Mouse (Mus musculus) midbrain, embryonic 11.5 days (tissue): ENCODE measurements around the gene C8b. TPM values are rescaled to one million over a fixed set of nuclear protein-coding genes. Genes with fewer than 3 reads are reported as not detected.

Experiments
- ATAC-seq: fragments of 200-750 bp; cut with Nextera tagmentation; 2 replicates; pipeline ENCODE4 v1.8.0; 2017; ENCODE audit warnings: moderate TSS enrichment, moderate library complexity; ENCODE audit not compliant: low FRiP score
- DNase-seq: peaks from one replicate; pipeline ENCODE4 v3.0.0; 2015; ENCODE audit warnings: low spot score; ENCODE audit errors: missing footprints
- H3K27ac ChIP-seq: fragments of 300-500 bp; sonication (generic); 2 replicates; pipeline ENCODE4 v1.5.1; 2014; ENCODE audit warnings: low read depth, low read length
- H3K27me3 ChIP-seq: fragments of 300-500 bp; sonication (generic); 2 replicates; pipeline ENCODE4 v1.6.1; 2014; ENCODE audit warnings: mild to moderate bottlenecking, low read length, moderate library complexity, mixed read lengths; ENCODE audit not compliant: control insufficient read depth, insufficient read depth
- H3K36me3 ChIP-seq: fragments of 300-500 bp; sonication (generic); 2 replicates; pipeline ENCODE4 v1.6.1; 2014; ENCODE audit warnings: mild to moderate bottlenecking, low read length, moderate library complexity, mixed read lengths; ENCODE audit not compliant: control insufficient read depth, insufficient read depth
- H3K4me1 ChIP-seq: fragments of 300-500 bp; sonication (generic); 2 replicates; pipeline ENCODE4 v1.6.1; 2014; ENCODE audit warnings: low read length; ENCODE audit not compliant: control insufficient read depth, insufficient read depth
- H3K4me2 ChIP-seq: fragments of 300-500 bp; sonication (generic); 2 replicates; pipeline ENCODE4 v1.6.1; 2014; ENCODE audit warnings: mild to moderate bottlenecking, moderate library complexity
- H3K4me3 ChIP-seq: fragments of 300-500 bp; sonication (generic); 2 replicates; pipeline ENCODE4 v1.5.1; 2014; ENCODE audit warnings: low read depth, low read length
- H3K9ac ChIP-seq: fragments of 300-500 bp; sonication (generic); 2 replicates; pipeline ENCODE4 v1.6.1; 2014; ENCODE audit warnings: low read length
- H3K9me3 ChIP-seq: fragments of 300-500 bp; sonication (generic); 2 replicates; pipeline ENCODE4 v1.6.1; 2016; ENCODE audit warnings: low read length; ENCODE audit not compliant: control insufficient read depth
- WGBS: fragments of 180-500 bp; shearing (Covaris S2); extraction: QIAGEN DNeasy Blood & Tissue Kit; methylation state at CpG from one replicate; pipeline ENCODE4 v1.1.7; 2014; 5-methylcytosine and 5-hydroxymethylcytosine counted together
- polyA plus RNA-seq: library from polyadenylated mRNA; unstranded; fragments of >200 nt; fragmentation: Nextera tagmentation; extraction: Ambion mirVana; gene quantifications from 2 replicates; pipeline ENCODE4 v1.2.1, GENCODE M21; 2014

The C8b gene
- polyA plus RNA-seq = not detected in 2 replicates

- no peak within 1 kb of the TSS for H3K4me3 ChIP-seq
- H3K4me2 ChIP-seq = no peak within 1 kb of the TSS
- 98% methylated on average over 8 of the region's 8 CpGs for WGBS
- H3K27me3 ChIP-seq = no peaks in the 10 kb centered on the region
- DNase-seq (peak; percentile 35), ATAC-seq (no peak)
- no peaks in the 10 kb centered on the region for H3K36me3 ChIP-seq
- no peak within 1 kb of the TSS for H3K27ac ChIP-seq
- no peak within 1 kb of the TSS for H3K9ac ChIP-seq
- peaks cover 4% of the 10 kb centered on the region; the same call in 1 of the 2 replicates for H3K4me1 ChIP-seq
- no peaks in the 10 kb centered on the region for H3K9me3 ChIP-seq
These were observed at the start of gene C8b for GRCm38 (mm10) chr4:104766065-104766464. TSS of gene C8b (plus strand) at chr4:104766317.

GRCm38 (mm10) chr4:104716506-104716905 is 49.6 kb upstream of the C8b start:
- Histone ChIP-seq H3K27ac (no peak overlapping the region), H3K9ac (no peak overlapping the region), H3K4me1 (peaks cover 10% of the 10 kb centered on the region; the same call in 1 of the 2 replicates), H3K4me2 (no peak overlapping the region), H3K27me3 (no peaks in the 10 kb centered on the region; the same call in 1 of the 2 replicates), H3K36me3 (no peaks in the 10 kb centered on the region), H3K4me3 (no peak overlapping the region), H3K9me3 (no peaks in the 10 kb centered on the region)
- no peak for ATAC-seq
- DNase-seq = no peak
- WGBS = 74% methylated on average over 1 of the region's 1 CpGs

- Histone ChIP-seq H3K4me1 (peaks cover 10% of the 10 kb centered on the region; the same call in 1 of the 2 replicates), H3K27me3 (no peaks in the 10 kb centered on the region; the same call in 1 of the 2 replicates), H3K36me3 (no peaks in the 10 kb centered on the region), H3K27ac (0 out of 2 replicates have a peak overlapping the region, but pooled peaks have one; percentile 25), H3K9ac (no peak overlapping the region), H3K4me3 (no peak overlapping the region), H3K9me3 (no peaks in the 10 kb centered on the region), H3K4me2 (no peak overlapping the region)
- 50% methylated on average over 13 of the region's 13 CpGs for WGBS
- ATAC-seq (peak; percentile 70), DNase-seq (no peak)
These were observed 46.9 kb upstream of the C8b start for GRCm38 (mm10) chr4:104718973-104719795.

- DNase-seq (peak; percentile 64), ATAC-seq (no peak)
- no peak overlapping the region for H3K9ac ChIP-seq
- H3K36me3 ChIP-seq = no peaks in the 10 kb centered on the region
- H3K4me2 ChIP-seq = no peak overlapping the region
- H3K9me3 ChIP-seq = no peaks in the 10 kb centered on the region
- no peak overlapping the region for H3K4me3 ChIP-seq
- 86% methylated on average over 6 of the region's 6 CpGs for WGBS
- no peaks in the 10 kb centered on the region; the same call in 1 of the 2 replicates for H3K27me3 ChIP-seq
- H3K27ac ChIP-seq = no peak overlapping the region
- peaks cover 10% of the 10 kb centered on the region; the same call in 1 of the 2 replicates for H3K4me1 ChIP-seq
These were observed 42.5 kb upstream of the C8b start for GRCm38 (mm10) chr4:104723527-104724045.

- Histone ChIP-seq H3K27ac (no peak overlapping the region), H3K9ac (no peak overlapping the region), H3K4me2 (no peak overlapping the region), H3K4me1 (peaks cover 6% of the 10 kb centered on the region; the same call in 1 of the 2 replicates), H3K9me3 (no peaks in the 10 kb centered on the region), H3K36me3 (no peaks in the 10 kb centered on the region), H3K27me3 (no peaks in the 10 kb centered on the region; the same call in 1 of the 2 replicates), H3K4me3 (no peak overlapping the region)
- DNase-seq (peak; percentile 80), ATAC-seq (no peak)
- WGBS = 70% methylated on average over 5 of the region's 5 CpGs
These were observed 41.9 kb upstream of the C8b start for GRCm38 (mm10) chr4:104724258-104724657.

- Histone ChIP-seq H3K36me3 (no peaks in the 10 kb centered on the region), H3K4me1 (no peaks in the 10 kb centered on the region), H3K4me3 (no peak overlapping the region), H3K9ac (no peak overlapping the region), H3K27me3 (no peaks in the 10 kb centered on the region; the same call in 1 of the 2 replicates), H3K9me3 (no peaks in the 10 kb centered on the region), H3K27ac (no peak overlapping the region), H3K4me2 (no peak overlapping the region)
- 55% methylated on average over 3 of the region's 3 CpGs for WGBS
- ATAC-seq (no peak), DNase-seq (peak; percentile 79)
These were observed 40.4 kb upstream of the C8b start for GRCm38 (mm10) chr4:104725673-104726072.

- WGBS = 77% methylated on average over 8 of the region's 8 CpGs
- H3K4me3 ChIP-seq = no peak overlapping the region
- H3K4me1 ChIP-seq = no peaks in the 10 kb centered on the region
- H3K4me2 ChIP-seq = no peak overlapping the region
- no peak overlapping the region for H3K9ac ChIP-seq
- H3K27ac ChIP-seq = no peak overlapping the region
- no peak for ATAC-seq
- no peaks in the 10 kb centered on the region for H3K27me3 ChIP-seq
- no peaks in the 10 kb centered on the region for H3K36me3 ChIP-seq
- no peaks in the 10 kb centered on the region for H3K9me3 ChIP-seq
- DNase-seq = peak; percentile 60
These were observed 36.9 kb upstream of the C8b start for GRCm38 (mm10) chr4:104729185-104729584.

GRCm38 (mm10) chr4:104746500-104746899 is 19.6 kb upstream of the C8b start:
- no peak overlapping the region for H3K4me2 ChIP-seq
- H3K36me3 ChIP-seq = no peaks in the 10 kb centered on the region
- H3K4me1 ChIP-seq = no peaks in the 10 kb centered on the region
- H3K9ac ChIP-seq = no peak overlapping the region
- WGBS = 80% methylated on average over 6 of the region's 6 CpGs
- H3K9me3 ChIP-seq = no peaks in the 10 kb centered on the region
- no peak for ATAC-seq
- no peak for DNase-seq
- no peak overlapping the region for H3K4me3 ChIP-seq
- no peak overlapping the region for H3K27ac ChIP-seq
- no peaks in the 10 kb centered on the region for H3K27me3 ChIP-seq

GRCm38 (mm10) chr4:104754090-104754489 is 12.0 kb upstream of the C8b start:
- Histone ChIP-seq H3K36me3 (no peaks in the 10 kb centered on the region), H3K9me3 (no peaks in the 10 kb centered on the region), H3K4me1 (no peaks in the 10 kb centered on the region), H3K4me2 (no peak overlapping the region), H3K9ac (no peak overlapping the region), H3K27me3 (no peaks in the 10 kb centered on the region), H3K4me3 (no peak overlapping the region), H3K27ac (no peak overlapping the region)
- WGBS = 83% methylated on average over 3 of the region's 3 CpGs
- no peak for ATAC-seq
- no peak for DNase-seq
